Mouse (Mus musculus): ENCODE measurements at regions not wholly inside any gene's neighbourhood (a gene's known extent, or its start where the extent isn't known, plus 50 kb on each side); places are given as distances from the start of the nearest gene placed in this dataset.

GRCm38 (mm10) chr14:71230484-71231188, 631.0 kb upstream of the Fam160b2 start:
- no peak overlapping the region for H3K4me3 ChIP-seq (replicated peaks)
- H3K4me1 ChIP-seq (replicated peaks), result peaks cover 23% of the 10 kb centered on the region
- no peaks in the 10 kb centered on the region for H3K9me3 ChIP-seq (replicated peaks)
- DNase-seq, result no peak
- no peaks in the 10 kb centered on the region for H3K36me3 ChIP-seq
- H3K9ac ChIP-seq, result no peak overlapping the region
- 70% methylated on average over 7 of the region's 7 CpGs for WGBS (ENCODE audit: insufficient replicate concordance)
- H3K27me3 ChIP-seq, result no peaks in the 10 kb centered on the region
- no peak overlapping the region for H3K4me2 ChIP-seq
- no peak for ATAC-seq (ENCODE audit: low read depth)
- no peak overlapping the region for H3K27ac ChIP-seq

DNA sequence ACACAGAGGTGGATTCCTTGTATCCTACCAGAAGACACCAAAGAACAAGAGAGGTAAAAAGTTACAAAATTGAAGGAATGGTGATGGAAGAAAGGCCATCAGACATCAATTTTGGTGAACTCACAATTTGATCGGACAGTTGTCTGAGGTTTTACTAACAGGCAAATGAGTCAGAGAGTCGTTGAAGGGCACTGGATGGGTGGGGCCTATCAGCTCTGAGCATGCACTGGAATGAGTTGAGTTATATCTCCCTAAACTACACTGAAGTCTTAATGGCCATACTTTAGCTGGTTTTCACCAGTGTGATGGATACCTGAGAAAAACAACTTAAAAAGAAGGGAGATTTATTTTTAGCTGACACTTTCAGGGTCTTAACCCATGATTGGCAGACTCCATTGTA, 630.3 kb upstream of the Fam160b2 start:
- whole genome bisulfite sequencing (ENCODE audit: insufficient replicate concordance), result 12% methylated on average over 2 of the region's 2 CpGs

DNA sequence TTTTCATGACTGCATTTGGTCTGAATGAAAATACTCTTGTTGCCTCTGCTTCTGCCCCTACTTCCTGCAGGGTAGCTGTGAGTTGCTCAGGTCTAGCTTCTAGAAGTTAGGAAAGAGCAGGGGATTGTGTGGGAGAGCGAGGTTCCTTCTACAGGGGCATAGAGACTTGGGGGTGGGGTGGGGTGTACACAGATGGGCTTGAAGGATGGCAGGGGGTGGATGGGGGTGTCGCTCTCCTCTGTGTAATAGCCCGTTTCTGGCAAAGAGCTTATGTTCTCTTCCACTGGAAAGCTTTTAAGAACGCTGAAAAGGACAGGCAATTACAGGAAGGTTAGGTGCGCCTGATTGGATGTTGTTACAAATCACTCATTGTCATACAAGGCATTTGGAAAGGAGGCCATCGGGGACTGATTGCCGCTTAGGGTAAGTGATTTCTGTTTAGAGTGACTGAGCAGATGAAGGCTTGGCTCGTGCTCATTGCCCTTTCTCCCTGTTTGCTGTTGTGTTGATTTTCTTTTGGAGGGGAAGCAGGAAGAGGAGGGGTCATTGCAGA, 629.3 kb upstream of the Fam160b2 start:
- WGBS (ENCODE audit: insufficient replicate concordance), result 66% methylated on average over 8 of the region's 8 CpGs
- H3K27ac ChIP-seq, result no peak overlapping the region
- H3K27me3 ChIP-seq, result no peaks in the 10 kb centered on the region
- ATAC-seq (ENCODE audit: low read depth) (no peak), DNase-seq (no peak)
- no peak overlapping the region for H3K9ac ChIP-seq
- H3K4me1 ChIP-seq (replicated peaks), result peaks cover 15% of the 10 kb centered on the region
- no peaks in the 10 kb centered on the region for H3K9me3 ChIP-seq (replicated peaks)
- H3K36me3 ChIP-seq, result no peaks in the 10 kb centered on the region
- no peak overlapping the region for H3K4me2 ChIP-seq
- no peak overlapping the region for H3K4me3 ChIP-seq (replicated peaks)

More for the DNA sequence above, 630.3 kb upstream of the Fam160b2 start:
- no peak overlapping the region for H3K9ac ChIP-seq
- H3K36me3 ChIP-seq, result no peaks in the 10 kb centered on the region
- DNase-seq (no peak), ATAC-seq (ENCODE audit: low read depth) (peak; percentile 82)
- H3K9me3 ChIP-seq (replicated peaks), result no peaks in the 10 kb centered on the region
- H3K4me1 ChIP-seq (replicated peaks), result peaks cover 21% of the 10 kb centered on the region
- no peaks in the 10 kb centered on the region for H3K27me3 ChIP-seq
- 0 out of 2 replicates have a peak overlapping the region, but pooled peaks have one; percentile 8 for H3K4me2 ChIP-seq
- no peak overlapping the region for H3K27ac ChIP-seq
- no peak overlapping the region for H3K4me3 ChIP-seq (replicated peaks)

DNA sequence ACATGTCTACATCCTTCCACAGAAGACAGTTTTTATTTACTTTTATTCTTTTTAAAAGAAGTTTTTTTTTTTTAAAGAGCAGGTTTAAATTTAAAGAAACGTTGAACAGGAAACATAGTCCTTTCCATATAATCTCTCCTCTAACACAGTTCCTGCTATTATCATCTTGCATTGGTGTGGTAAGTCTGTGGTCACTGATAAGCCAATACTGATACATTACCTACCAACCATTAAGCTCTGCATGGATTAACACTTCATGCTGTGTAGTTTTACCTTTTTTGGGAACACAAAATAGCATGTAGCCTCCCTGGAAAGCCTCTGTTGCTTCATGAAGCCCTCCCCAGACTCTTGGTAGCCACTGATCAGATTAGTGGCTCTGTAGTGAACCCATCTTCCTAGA, 617.4 kb upstream of the Fam160b2 start:
- ATAC-seq (ENCODE audit: low read depth), result peak; percentile 84
- 16% methylated on average over 1 of the region's 1 CpGs for WGBS (ENCODE audit: insufficient replicate concordance)
- H3K4me3 ChIP-seq (replicated peaks), result no peak overlapping the region
- no peak overlapping the region for H3K4me2 ChIP-seq
- DNase-seq, result no peak
- no peak overlapping the region for H3K9ac ChIP-seq
- no peak overlapping the region for H3K27ac ChIP-seq
- no peaks in the 10 kb centered on the region for H3K36me3 ChIP-seq
- H3K9me3 ChIP-seq (replicated peaks), result no peaks in the 10 kb centered on the region
- peaks cover 21% of the 10 kb centered on the region for H3K4me1 ChIP-seq (replicated peaks)
- H3K27me3 ChIP-seq, result no peaks in the 10 kb centered on the region

GRCm38 (mm10) chr14:71211359-71211978, 611.8 kb upstream of the Fam160b2 start:
- Histone ChIP-seq H3K27ac (no peak overlapping the region), H3K36me3 (no peaks in the 10 kb centered on the region), H3K4me1 (replicated peaks) (peaks cover 10% of the 10 kb centered on the region), H3K4me3 (replicated peaks) (no peak overlapping the region), H3K4me2 (no peak overlapping the region), H3K9ac (no peak overlapping the region), H3K9me3 (replicated peaks) (no peaks in the 10 kb centered on the region), H3K27me3 (no peaks in the 10 kb centered on the region)
- WGBS (ENCODE audit: insufficient replicate concordance), result 55% methylated on average over 3 of the region's 3 CpGs
- DNase-seq (no peak), ATAC-seq (ENCODE audit: low read depth) (0 out of 2 replicates have a peak, but pooled peaks have one; percentile 20)

DNA sequence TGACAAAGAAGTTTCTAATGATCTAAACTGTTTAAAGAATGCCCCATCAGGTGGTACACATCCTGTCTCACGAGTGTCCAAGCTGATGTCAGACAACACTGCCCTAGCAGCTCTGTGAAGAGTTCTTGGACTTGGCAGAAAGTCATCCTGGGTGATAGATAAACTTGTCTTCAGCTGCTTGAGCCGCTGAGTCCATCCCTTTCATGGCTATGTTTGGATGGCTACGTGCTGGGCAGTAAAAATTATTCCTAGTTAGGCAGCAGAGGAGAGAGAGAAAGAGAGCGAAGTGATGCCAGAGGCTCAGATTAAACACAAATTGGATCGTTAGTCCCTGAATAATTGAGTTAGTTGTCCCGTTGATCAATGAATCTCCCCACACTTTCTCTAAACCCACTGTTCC, 603.8 kb upstream of the Fam160b2 start:
- Histone ChIP-seq H3K4me2 (no peak overlapping the region), H3K27me3 (no peaks in the 10 kb centered on the region), H3K27ac (no peak overlapping the region), H3K9me3 (replicated peaks) (no peaks in the 10 kb centered on the region), H3K4me3 (replicated peaks) (no peak overlapping the region), H3K9ac (no peak overlapping the region), H3K36me3 (no peaks in the 10 kb centered on the region), H3K4me1 (replicated peaks) (peaks cover 41% of the 10 kb centered on the region)
- ATAC-seq (ENCODE audit: low read depth) (no peak), DNase-seq (no peak)
- WGBS (ENCODE audit: insufficient replicate concordance), result 70% methylated on average over 6 of the region's 6 CpGs

DNA sequence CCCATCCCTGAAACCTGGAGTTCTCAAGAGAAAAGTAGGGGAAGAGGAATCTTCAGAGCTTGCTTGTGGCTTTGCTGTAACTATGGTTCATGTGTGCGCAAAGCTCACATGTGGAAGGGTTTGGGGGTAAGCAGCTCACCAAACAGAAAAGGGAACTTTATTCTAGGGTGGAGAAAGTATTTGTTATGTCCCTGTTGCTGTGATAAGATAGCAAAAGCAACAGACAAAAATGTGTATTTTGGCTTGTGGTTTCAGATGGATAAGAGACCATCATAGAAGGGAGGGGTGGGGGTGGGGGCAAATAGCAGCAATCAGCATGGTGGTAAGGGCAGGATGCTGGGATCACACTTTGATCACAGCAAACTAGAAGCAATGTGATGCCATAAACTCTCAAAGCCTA, 601.3 kb upstream of the Fam160b2 start:
- ATAC-seq (ENCODE audit: low read depth), result peak; percentile 71
- Histone ChIP-seq H3K4me2 (no peak overlapping the region), H3K27ac (no peak overlapping the region), H3K9me3 (replicated peaks) (no peaks in the 10 kb centered on the region), H3K27me3 (no peaks in the 10 kb centered on the region), H3K4me1 (replicated peaks) (peaks cover 41% of the 10 kb centered on the region), H3K9ac (no peak overlapping the region), H3K36me3 (no peaks in the 10 kb centered on the region), H3K4me3 (replicated peaks) (no peak overlapping the region)
- no peak for DNase-seq
- 19% methylated on average over 1 of the region's 1 CpGs for WGBS (ENCODE audit: insufficient replicate concordance)

GRCm38 (mm10) chr14:71199178-71199879, 599.7 kb upstream of the Fam160b2 start:
- no peaks in the 10 kb centered on the region for H3K9me3 ChIP-seq (replicated peaks)
- H3K36me3 ChIP-seq, result no peaks in the 10 kb centered on the region
- H3K27me3 ChIP-seq, result no peaks in the 10 kb centered on the region
- 0 out of 2 replicates have a peak overlapping the region, but pooled peaks have one; percentile 6 for H3K27ac ChIP-seq
- no peak overlapping the region for H3K4me3 ChIP-seq (replicated peaks)
- ATAC-seq (ENCODE audit: low read depth) (peak; percentile 89), DNase-seq (peak; percentile 1)
- H3K4me2 ChIP-seq, result no peak overlapping the region
- H3K4me1 ChIP-seq (replicated peaks), result peaks cover 41% of the 10 kb centered on the region
- no peak overlapping the region for H3K9ac ChIP-seq
- 41% methylated on average over 9 of the region's 9 CpGs for WGBS (ENCODE audit: insufficient replicate concordance)

DNA sequence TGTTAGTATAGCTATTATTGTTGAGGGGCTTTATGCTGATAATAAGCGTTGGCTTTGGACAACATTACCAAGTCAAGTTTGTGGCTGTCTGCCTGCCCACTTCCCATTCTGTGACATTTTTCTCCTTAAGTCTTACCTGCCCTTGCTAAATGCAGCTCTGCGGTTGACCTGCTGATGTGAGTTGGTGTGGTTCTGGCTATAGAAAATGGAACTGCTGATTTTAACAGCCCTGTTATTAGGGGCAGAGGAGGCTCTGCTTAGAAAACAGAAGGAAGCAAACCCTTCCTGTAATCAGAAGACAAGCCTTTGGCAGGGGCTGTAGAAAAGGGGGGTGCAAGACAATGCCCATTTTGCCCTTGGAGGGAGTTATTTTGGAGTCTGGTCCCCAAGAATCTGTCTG, 594.6 kb upstream of the Fam160b2 start:
- Histone ChIP-seq H3K27ac (no peak overlapping the region), H3K27me3 (no peaks in the 10 kb centered on the region), H3K36me3 (no peaks in the 10 kb centered on the region), H3K9ac (no peak overlapping the region), H3K4me1 (replicated peaks) (peaks cover 12% of the 10 kb centered on the region), H3K9me3 (replicated peaks) (no peaks in the 10 kb centered on the region), H3K4me3 (replicated peaks) (no peak overlapping the region), H3K4me2 (no peak overlapping the region)
- no peak for DNase-seq
- ATAC-seq (ENCODE audit: low read depth), result no peak
- 51% methylated on average over 2 of the region's 2 CpGs for WGBS (ENCODE audit: insufficient replicate concordance)

DNA sequence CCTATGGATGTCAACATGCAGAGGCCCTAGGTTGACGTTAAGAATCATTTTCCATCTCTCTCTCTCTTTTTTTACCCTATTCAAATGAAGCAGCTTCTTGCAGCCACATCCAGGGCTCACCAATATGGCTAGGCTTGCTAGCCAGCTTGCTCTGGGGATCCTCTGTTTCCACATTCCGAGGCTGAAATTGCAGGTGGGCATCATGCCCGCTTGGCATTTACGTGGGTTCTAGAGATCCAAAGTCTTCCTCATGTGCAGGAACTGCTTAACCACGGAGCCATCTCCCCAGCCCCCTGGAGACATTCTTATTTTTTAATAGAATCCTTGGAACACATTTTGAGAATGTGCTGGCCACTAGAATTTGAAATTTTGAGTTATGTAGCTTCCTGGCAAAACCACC, 592.9 kb upstream of the Fam160b2 start:
- H3K4me3 ChIP-seq (replicated peaks), result no peak overlapping the region
- no peak overlapping the region for H3K9ac ChIP-seq
- no peak for DNase-seq
- no peak for ATAC-seq (ENCODE audit: low read depth)
- H3K9me3 ChIP-seq (replicated peaks), result no peaks in the 10 kb centered on the region
- H3K27me3 ChIP-seq, result no peaks in the 10 kb centered on the region
- no peaks in the 10 kb centered on the region for H3K36me3 ChIP-seq
- no peak overlapping the region for H3K27ac ChIP-seq
- 70% methylated on average over 5 of the region's 5 CpGs for WGBS (ENCODE audit: insufficient replicate concordance)
- H3K4me2 ChIP-seq, result no peak overlapping the region
- H3K4me1 ChIP-seq (replicated peaks), result peaks cover 5% of the 10 kb centered on the region

DNA sequence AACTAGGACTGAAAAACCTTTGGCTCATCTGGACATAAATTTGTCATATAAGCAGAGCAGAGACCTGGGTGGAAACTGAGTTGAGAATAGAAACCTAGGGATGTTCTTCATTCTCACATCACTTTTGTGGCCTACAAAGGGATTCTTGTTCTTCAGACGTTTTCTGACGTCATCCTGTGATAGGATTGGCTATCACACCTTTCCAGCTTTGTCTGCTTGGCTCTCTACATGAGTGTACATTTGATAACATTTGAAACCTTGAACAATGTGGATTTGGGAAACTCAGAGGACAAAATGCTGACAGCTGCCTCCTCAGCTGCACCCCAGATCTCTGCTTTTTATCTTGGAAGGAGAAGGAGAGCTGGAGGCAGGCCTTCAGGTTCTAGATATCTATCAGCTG, 589.7 kb upstream of the Fam160b2 start:
- H3K4me2 ChIP-seq, result no peak overlapping the region
- no peak overlapping the region for H3K27ac ChIP-seq
- H3K9me3 ChIP-seq (replicated peaks), result no peaks in the 10 kb centered on the region
- H3K4me3 ChIP-seq (replicated peaks), result no peak overlapping the region
- no peak for ATAC-seq (ENCODE audit: low read depth)
- H3K9ac ChIP-seq, result no peak overlapping the region
- no peaks in the 10 kb centered on the region for H3K36me3 ChIP-seq
- H3K27me3 ChIP-seq, result 0 out of 2 replicates have a peak, but pooled peaks cover under 1% of the 10 kb centered on the region
- DNase-seq, result no peak
- H3K4me1 ChIP-seq (replicated peaks), result peaks cover 5% of the 10 kb centered on the region
- WGBS (ENCODE audit: insufficient replicate concordance), result 15% methylated on average over 2 of the region's 2 CpGs
